Mouse (Mus musculus) MEL (cell line): ENCODE data around the gene Aifm1.

Experiments used
- CHD1 ChIP-seq: IDR thresholded peaks from 2 replicates; pipeline ENCODE4 v1.6.1; 2012; ENCODE audit warnings: low read depth, mild to moderate bottlenecking, inconsistent platforms, low read length, improper control_type of control experiment
- CTCF ChIP-seq, 3 experiments: IDR thresholded peaks in 2 of 3; conservative IDR thresholded peaks in 1 of 3; 2 replicates each; pipeline ENCODE4 v1.5.1; 2011 to 2012; ENCODE audit warnings: low read length in 3 of 3, low read depth in 2 of 3, mild to moderate bottlenecking in 2 of 3, improper control_type of control experiment in 1 of 3, inconsistent platforms in 1 of 3, mixed read lengths in 1 of 3, moderate library complexity in 1 of 3; ENCODE audit not compliant: control insufficient read depth in 1 of 3, insufficient read depth in 1 of 3, poor library complexity in 1 of 3, severe bottlenecking in 1 of 3
- EP300 ChIP-seq, 2 experiments: IDR thresholded peaks; 2 replicates each; pipeline ENCODE4 v1.6.1; 2011; ENCODE audit warnings: improper control_type of control experiment in 2 of 2, low read length in 2 of 2, low read depth in 1 of 2, mild to moderate bottlenecking in 1 of 2
- MAX ChIP-seq: IDR thresholded peaks from 2 replicates; pipeline ENCODE4 v1.6.1; 2011; ENCODE audit warnings: low read length, improper control_type of control experiment
- MAZ ChIP-seq: IDR thresholded peaks from 2 replicates; pipeline ENCODE4 v1.6.1; 2012; ENCODE audit warnings: low read depth, mild to moderate bottlenecking, inconsistent platforms, low read length, improper control_type of control experiment
- MYB ChIP-seq: IDR thresholded peaks from 2 replicates; pipeline ENCODE4 v1.6.1; 2011; ENCODE audit warnings: mild to moderate bottlenecking, low read depth, low read length, improper control_type of control experiment
- POLR2A ChIP-seq, 2 experiments: IDR thresholded peaks; 2 replicates each; pipeline ENCODE4 v1.6.1; 2011 to 2012; ENCODE audit warnings: low read length in 2 of 2, mild to moderate bottlenecking in 2 of 2, control low read depth in 1 of 2, improper control_type of control experiment in 1 of 2, low read depth in 1 of 2, moderate library complexity in 1 of 2; ENCODE audit not compliant: control insufficient read depth in 1 of 2, insufficient read depth in 1 of 2, poor library complexity in 1 of 2
- RCOR1 ChIP-seq: IDR thresholded peaks from 2 replicates; pipeline ENCODE4 v1.6.1; 2012; ENCODE audit warnings: low read depth, mild to moderate bottlenecking, inconsistent platforms, low read length, improper control_type of control experiment
- UBTF ChIP-seq: IDR thresholded peaks from 2 replicates; pipeline ENCODE4 v1.6.1; 2012; ENCODE audit warnings: low read depth, mild to moderate bottlenecking, inconsistent platforms, low read length, improper control_type of control experiment, moderate library complexity, borderline replicate concordance; ENCODE audit not compliant: insufficient read depth

DNA sequence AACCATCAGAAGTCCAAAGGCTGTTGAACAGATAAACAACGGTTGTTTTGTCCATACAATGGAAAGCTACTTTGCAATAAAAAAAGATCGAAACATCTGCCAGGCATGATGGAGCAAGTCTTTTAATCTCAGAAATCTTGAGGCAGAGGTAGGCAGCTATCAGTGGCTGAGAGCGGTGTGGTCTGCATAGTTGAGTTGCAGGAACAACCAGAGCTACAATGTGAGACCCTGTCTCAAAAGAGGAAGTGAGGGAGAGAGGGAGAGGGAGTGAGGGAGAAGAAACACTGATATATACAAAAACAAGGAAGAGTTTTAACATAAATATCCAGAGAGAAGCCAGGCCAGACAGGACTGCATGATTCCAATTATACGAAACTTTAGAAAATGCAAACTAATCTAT, 68.7 kb downstream of the Aifm1 start:
- TF ChIP-seq POLR2A (IDR thresholded peaks at IDR 0.05; ENCODE audit: control insufficient read depth in 1 of 2, insufficient read depth in 1 of 2, low read depth in 1 of 2, low read length in 2 of 2, poor library complexity in 1 of 2): no peak
- TF ChIP-seq MYB: no peak
- TF ChIP-seq MAX: no peak
- no peak for TF ChIP-seq MAZ
- no peak for TF ChIP-seq RCOR1
- no peak for TF ChIP-seq CHD1
- TF ChIP-seq CTCF (IDR thresholded peaks at IDR 0.05 in 2 of 3, conservative IDR thresholded peaks at IDR 0.05 in 1 of 3; ENCODE audit: control insufficient read depth in 1 of 3, insufficient read depth in 1 of 3, low read depth in 2 of 3, low read length in 3 of 3, poor library complexity in 1 of 3, severe bottlenecking in 1 of 3): no peak
- no peak for TF ChIP-seq EP300 (IDR thresholded peaks at IDR 0.05; ENCODE audit: low read depth in 1 of 2, low read length in 2 of 2)
- no peak for TF ChIP-seq UBTF
